10 mouse cellular contexts compared by ENCODE assay signal in the genomic region with DNA sequence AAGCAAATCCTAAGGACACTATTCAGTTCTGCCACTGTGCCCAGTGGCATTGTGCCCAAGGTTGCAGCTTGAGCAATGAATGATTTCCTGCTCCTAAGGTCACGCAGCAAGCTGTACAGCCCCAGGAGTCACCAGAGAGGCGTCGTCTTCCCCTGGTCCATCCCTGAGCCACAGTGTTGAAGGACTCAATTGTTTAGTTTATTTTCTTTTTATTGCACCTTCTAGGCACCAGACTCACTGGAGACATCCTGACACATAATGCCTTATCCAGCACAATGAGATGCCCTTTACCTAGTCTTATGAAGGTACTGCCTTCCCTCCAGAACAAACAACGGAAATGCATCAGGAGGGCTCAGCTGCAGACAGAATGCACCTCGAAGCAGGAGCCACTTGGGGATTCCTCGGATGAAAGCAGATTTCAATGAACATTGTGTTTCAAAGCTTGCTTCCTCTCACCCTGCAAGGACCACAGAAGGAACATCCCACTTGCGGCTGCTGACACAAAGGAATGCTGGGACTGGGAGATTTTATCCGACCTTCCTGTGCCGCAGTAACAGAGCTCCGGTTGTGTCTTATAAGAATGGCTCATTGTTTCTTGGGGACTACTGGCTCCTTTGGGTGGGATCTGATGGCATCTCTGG.
DNase-seq lines count a peak whose midpoint lies in the region; ATAC-seq and TF ChIP-seq lines count a peak whose summit lies in the region.
"Had no signal": no experiment of that assay in that cellular context is flagged by ENCODE, and none has a peak within 500 bp of the region (broad histone marks: within the 10 kb centered on the region; RNA-seq: fewer than 3 reads in every experiment).

No protein-coding gene starts in this region.

- H3K4me3 ChIP-seq in midbrain, embryonic 10.5 days, result no peak overlapping the region
- no peak overlapping the region for H3K4me3 ChIP-seq in midbrain, postnatal 0 days (ENCODE audit: low read depth, low read length)
- H3K4me3 ChIP-seq in kidney, embryonic 16.5 days (ENCODE audit: low read length), result no peak overlapping the region
- H3K4me3 ChIP-seq in forebrain, embryonic 11.5 days (ENCODE audit: low read depth, low read length), result no peak overlapping the region
- H3K4me3 ChIP-seq: midbrain, embryonic 12.5 days had no signal

- no peaks in the 10 kb centered on the region for H3K36me3 ChIP-seq in midbrain, embryonic 10.5 days
- no peaks in the 10 kb centered on the region for H3K36me3 ChIP-seq in midbrain, postnatal 0 days (ENCODE audit: insufficient read depth, low read length)
- H3K36me3 ChIP-seq in kidney, embryonic 16.5 days (ENCODE audit: insufficient read depth, low read length), result no peaks in the 10 kb centered on the region
- H3K36me3 ChIP-seq in forebrain, embryonic 11.5 days (ENCODE audit: control insufficient read depth, insufficient read depth, low read length), result no peaks in the 10 kb centered on the region
- H3K36me3 ChIP-seq: G1E; midbrain, embryonic 12.5 days had no signal

- peak overlapping the region; percentile 28; the same call in 1 of the 2 replicates for H3K27ac ChIP-seq in midbrain, embryonic 10.5 days (replicated peaks)
- no peak overlapping the region for H3K27ac ChIP-seq in midbrain, postnatal 0 days (ENCODE audit: low read depth, low read length)
- peak overlapping the region; percentile 52 for H3K27ac ChIP-seq in kidney, embryonic 16.5 days (ENCODE audit: low read length)
- H3K27ac ChIP-seq in forebrain, embryonic 11.5 days (ENCODE audit: low read depth, low read length), result no peak overlapping the region
- H3K27ac ChIP-seq: midbrain, embryonic 12.5 days had no signal

- no peak for DNase-seq in midbrain, embryonic 10.5 days (ENCODE audit: low spot score)
- no peak for DNase-seq in midbrain, postnatal 0 days (ENCODE audit: low spot score)
- DNase-seq in heart, adult 9 months (ENCODE audit: low spot score in 2 of 2), result peak; percentile 65 to 90
- peak; percentile 67 for DNase-seq in testis, postnatal 10 days (ENCODE audit: low spot score)
- DNase-seq in urinary bladder, postnatal 10 days (ENCODE audit: low spot score), result no peak
- DNase-seq in forebrain, embryonic 11.5 days (ENCODE audit: low spot score), result no peak
- DNase-seq in Muller cell, postnatal 12 days (ENCODE audit: inconsistent ontology term), result no peak

- H3K4me2 ChIP-seq in midbrain, postnatal 0 days (ENCODE audit: low read depth, low read length, poor library complexity, severe bottlenecking), result no peak overlapping the region
- H3K4me2 ChIP-seq in kidney, embryonic 16.5 days (replicated peaks; ENCODE audit: low read depth, low read length), result no peak overlapping the region
- H3K4me2 ChIP-seq in forebrain, embryonic 11.5 days (ENCODE audit: low read depth, low read length, severe bottlenecking), result no peak overlapping the region
- H3K4me2 ChIP-seq: midbrain, embryonic 12.5 days had no signal

- H3K9ac ChIP-seq in midbrain, postnatal 0 days (replicated peaks; ENCODE audit: low read length, poor library complexity, severe bottlenecking), result no peak overlapping the region
- no peak overlapping the region for H3K9ac ChIP-seq in kidney, embryonic 16.5 days (replicated peaks; ENCODE audit: low read length)
- no peak overlapping the region for H3K9ac ChIP-seq in forebrain, embryonic 11.5 days (ENCODE audit: low read length)
- H3K9ac ChIP-seq: midbrain, embryonic 12.5 days had no signal

- no peaks in the 10 kb centered on the region for H3K27me3 ChIP-seq in midbrain, embryonic 10.5 days (ENCODE audit: low read depth, poor library complexity, severe bottlenecking)
- H3K27me3 ChIP-seq in midbrain, postnatal 0 days (ENCODE audit: insufficient read depth, low read length), result no peaks in the 10 kb centered on the region
- no peaks in the 10 kb centered on the region for H3K27me3 ChIP-seq in kidney, embryonic 16.5 days (ENCODE audit: insufficient read depth, low read length)
- no peaks in the 10 kb centered on the region for H3K27me3 ChIP-seq in forebrain, embryonic 11.5 days (ENCODE audit: control insufficient read depth, insufficient read depth, low read length)
- H3K27me3 ChIP-seq: midbrain, embryonic 12.5 days had no signal

- no peaks in the 10 kb centered on the region for H3K9me3 ChIP-seq in midbrain, embryonic 10.5 days (replicated peaks)
- no peaks in the 10 kb centered on the region for H3K9me3 ChIP-seq in midbrain, postnatal 0 days (ENCODE audit: low read length)
- no peaks in the 10 kb centered on the region for H3K9me3 ChIP-seq in kidney, embryonic 16.5 days (ENCODE audit: low read length)
- H3K9me3 ChIP-seq in forebrain, embryonic 11.5 days (ENCODE audit: control insufficient read depth, low read length), result no peaks in the 10 kb centered on the region
- H3K9me3 ChIP-seq: G1E; midbrain, embryonic 12.5 days had no signal

- WGBS in midbrain, embryonic 10.5 days, result 74% methylated on average over 10 of the region's 10 CpGs
- WGBS in midbrain, postnatal 0 days, result 65% methylated on average over 10 of the region's 10 CpGs
- 66% methylated on average over 10 of the region's 10 CpGs for WGBS in kidney, embryonic 16.5 days
- 73% methylated on average over 10 of the region's 10 CpGs for WGBS in forebrain, embryonic 11.5 days

- no peak for TF ChIP-seq CTCF in midbrain, postnatal 0 days (IDR thresholded peaks at IDR 0.05)

- H3K4me1 ChIP-seq in midbrain, embryonic 10.5 days, result peaks cover 19% of the 10 kb centered on the region
- peaks cover 11% of the 10 kb centered on the region for H3K4me1 ChIP-seq in midbrain, postnatal 0 days (ENCODE audit: insufficient read depth, low read length)
- H3K4me1 ChIP-seq in kidney, embryonic 16.5 days (ENCODE audit: insufficient read depth, low read length), result no peaks in the 10 kb centered on the region
- H3K4me1 ChIP-seq in forebrain, embryonic 11.5 days (replicated peaks; ENCODE audit: control insufficient read depth, insufficient read depth, low read length), result 0 out of 2 replicates have a peak, but pooled peaks cover 3% of the 10 kb centered on the region

- ATAC-seq in midbrain, postnatal 0 days (ENCODE audit: low FRiP score), result no peak
- ATAC-seq in kidney, embryonic 16.5 days (ENCODE audit: low FRiP score, low TSS enrichment), result peak; percentile 61
- no peak for ATAC-seq in forebrain, embryonic 11.5 days (replicated peaks; ENCODE audit: low FRiP score)

Comparison
In these comparisons a context has a peak if more than half of its experiments do, and no peak if none do; other contexts are left out.
1. H3K27ac ChIP-seq: peak in midbrain, embryonic 10.5 days (single experiment) and kidney, embryonic 16.5 days (single experiment); none in midbrain, postnatal 0 days (single experiment) and forebrain, embryonic 11.5 days (single experiment).
2. DNase-seq: peak in heart, adult 9 months (2 of 2) and testis, postnatal 10 days (single experiment); none in midbrain, embryonic 10.5 days (single experiment), midbrain, postnatal 0 days (single experiment), urinary bladder, postnatal 10 days (single experiment), forebrain, embryonic 11.5 days (single experiment) and Muller cell, postnatal 12 days (single experiment).